Mouse (Mus musculus) lung, postnatal 0 days (tissue): Measurements from ENCODE around the gene Zfp217. TPM values are rescaled to one million over a fixed set of nuclear protein-coding genes. Genes with fewer than 3 reads are reported as not detected.

Experiments
- ATAC-seq: fragments of 200-750 bp; cut with Nextera tagmentation; 2 replicates; pipeline ENCODE4 v1.8.0; 2017; ENCODE audit warnings: moderate library complexity
- DNase-seq: peaks from one replicate; pipeline ENCODE4 v3.0.0-alpha.2; 2016; ENCODE audit warnings: low spot score
- H3K27ac ChIP-seq: fragments of 300-500 bp; sonication (generic); 2 replicates; pipeline ENCODE4 v1.5.1; 2014; ENCODE audit warnings: antibody characterized with exemption, mild to moderate bottlenecking, low read length, mixed read lengths
- H3K27me3 ChIP-seq: fragments of 300-500 bp; sonication (generic); replicated peaks from 2 replicates; pipeline ENCODE4 v1.6.1; 2014; ENCODE audit warnings: low read length, mixed read lengths; ENCODE audit not compliant: insufficient read depth
- H3K36me3 ChIP-seq: fragments of 300-500 bp; sonication (generic); 2 replicates; pipeline ENCODE4 v1.6.1; 2014; ENCODE audit warnings: low read length, mixed read lengths; ENCODE audit not compliant: insufficient read depth
- H3K4me1 ChIP-seq: fragments of 300-500 bp; sonication (generic); 2 replicates; pipeline ENCODE4 v1.6.1; 2014; ENCODE audit warnings: antibody characterized with exemption, low read depth, low read length, mixed read lengths; ENCODE audit not compliant: insufficient read depth
- H3K4me2 ChIP-seq: fragments of 300-500 bp; sonication (generic); replicated peaks from 2 replicates; pipeline ENCODE4 v1.6.1; 2014; ENCODE audit warnings: low read depth, mild to moderate bottlenecking, low read length, moderate library complexity, mixed read lengths
- H3K4me3 ChIP-seq: fragments of 300-500 bp; sonication (generic); 2 replicates; pipeline ENCODE4 v1.5.1; 2014; ENCODE audit warnings: low read depth, low read length
- H3K9ac ChIP-seq: fragments of 300-500 bp; sonication (generic); replicated peaks from 2 replicates; pipeline ENCODE4 v1.6.1; 2014; ENCODE audit warnings: low read depth, mild to moderate bottlenecking
- H3K9me3 ChIP-seq: fragments of 300-500 bp; sonication (generic); 2 replicates; pipeline ENCODE4 v1.6.1; 2016; ENCODE audit warnings: low read length, mixed read lengths
- CTCF ChIP-seq: IDR thresholded peaks from 2 replicates; pipeline ENCODE4 v1.5.1; 2016; ENCODE audit warnings: antibody characterized with exemption, mild to moderate bottlenecking
- EP300 ChIP-seq: IDR thresholded peaks from 2 replicates; pipeline ENCODE4 v1.6.1; 2016; ENCODE audit warnings: antibody characterized with exemption, mild to moderate bottlenecking, control low read depth
- WGBS: fragments of 180-500 bp; shearing (Covaris S2); extraction: QIAGEN DNeasy Blood & Tissue Kit; methylation state at CpG from one replicate; pipeline ENCODE4 v1.1.7; 2014; 5-methylcytosine and 5-hydroxymethylcytosine counted together
- polyA plus RNA-seq: library from polyadenylated mRNA; unstranded; fragments of >200 nt; fragmentation: Nextera tagmentation; extraction: Ambion mirVana; gene quantifications from 2 replicates; pipeline ENCODE4 v1.2.1, GENCODE M21; 2015

The Zfp217 gene
- polyA plus RNA-seq, 1 experiment from 2014 or later, result 4.4 TPM

DNA sequence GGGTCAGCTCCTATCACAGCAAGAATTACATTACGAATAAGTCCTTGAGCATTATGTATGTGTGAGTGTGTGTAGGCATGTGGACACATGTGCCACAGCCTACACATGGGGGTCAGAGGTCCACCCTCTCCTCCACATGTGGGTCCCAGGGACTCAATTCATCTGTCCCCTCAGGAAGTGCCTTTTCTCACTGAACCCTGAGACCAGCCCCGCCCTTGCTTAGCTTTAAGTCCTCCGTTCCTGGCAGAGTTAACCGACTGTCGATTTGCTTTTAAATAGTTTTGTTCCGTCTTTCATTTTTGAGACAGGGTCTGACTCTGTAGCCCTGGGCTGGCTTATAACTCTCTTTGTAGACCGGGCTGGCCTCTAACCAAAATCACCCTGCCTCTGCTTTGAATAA, 5.0 kb upstream of the Zfp217 start:
- TF ChIP-seq EP300, result no peak
- TF ChIP-seq CTCF, result no peak
- no peaks in the 10 kb centered on the region for H3K9me3 ChIP-seq
- DNase-seq, result peak; percentile 57
- no peaks in the 10 kb centered on the region for H3K36me3 ChIP-seq
- H3K9ac ChIP-seq, result peak overlapping the region; percentile 72; the same call in 1 of the 2 replicates
- H3K4me2 ChIP-seq, result peak overlapping the region; percentile 69
- H3K4me3 ChIP-seq, result peak overlapping the region; percentile 46
- peaks cover 17% of the 10 kb centered on the region; the same call in 1 of the 2 replicates for H3K4me1 ChIP-seq
- ATAC-seq, result no peak
- H3K27ac ChIP-seq, result peak overlapping the region; percentile 91
- H3K27me3 ChIP-seq, result no peaks in the 10 kb centered on the region
- WGBS, result 13% methylated on average over 7 of the region's 7 CpGs

DNA sequence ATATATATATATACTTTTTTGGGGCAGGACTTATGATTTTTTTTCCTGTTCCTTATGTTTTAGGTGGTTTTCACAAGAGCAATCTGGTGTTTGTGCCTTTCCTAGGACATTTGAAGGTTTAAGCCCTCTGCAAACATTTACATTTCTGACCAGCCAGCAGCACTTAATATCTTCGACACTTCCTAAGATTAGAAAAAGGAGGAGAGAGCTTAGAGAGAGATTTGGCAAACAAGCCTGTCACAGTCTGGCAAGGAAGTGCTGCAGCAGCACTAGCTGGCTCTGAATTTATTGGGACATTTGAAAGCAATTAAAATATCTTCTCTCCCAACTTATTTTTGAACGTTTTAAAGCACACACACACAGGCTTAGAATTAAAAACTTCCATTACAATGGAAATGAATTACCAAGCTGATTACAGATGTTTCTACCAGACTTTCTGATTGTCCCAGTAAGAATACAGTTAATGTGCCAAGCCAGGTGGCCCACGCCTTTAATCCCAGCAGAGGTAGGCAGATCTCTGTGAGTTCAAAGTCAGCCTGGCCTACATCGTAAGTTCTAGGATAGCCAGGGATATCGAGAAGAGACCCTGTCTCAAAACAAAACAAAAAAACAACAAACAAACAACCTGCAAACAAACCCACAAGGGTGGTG, 4.3 kb upstream of the Zfp217 start:
- Histone ChIP-seq H3K9ac (no peak overlapping the region), H3K27ac (peak overlapping the region; percentile 91), H3K4me3 (no peak overlapping the region), H3K9me3 (no peaks in the 10 kb centered on the region), H3K36me3 (no peaks in the 10 kb centered on the region), H3K4me1 (peaks cover 17% of the 10 kb centered on the region; the same call in 1 of the 2 replicates), H3K4me2 (no peak overlapping the region), H3K27me3 (no peaks in the 10 kb centered on the region)
- peak; percentile 81 for DNase-seq
- ATAC-seq, result no peak; the same call in 1 of the 2 replicates
- TF ChIP-seq EP300 (no peak), CTCF (no peak)
- WGBS, result 38% methylated on average over 5 of the region's 5 CpGs

DNA sequence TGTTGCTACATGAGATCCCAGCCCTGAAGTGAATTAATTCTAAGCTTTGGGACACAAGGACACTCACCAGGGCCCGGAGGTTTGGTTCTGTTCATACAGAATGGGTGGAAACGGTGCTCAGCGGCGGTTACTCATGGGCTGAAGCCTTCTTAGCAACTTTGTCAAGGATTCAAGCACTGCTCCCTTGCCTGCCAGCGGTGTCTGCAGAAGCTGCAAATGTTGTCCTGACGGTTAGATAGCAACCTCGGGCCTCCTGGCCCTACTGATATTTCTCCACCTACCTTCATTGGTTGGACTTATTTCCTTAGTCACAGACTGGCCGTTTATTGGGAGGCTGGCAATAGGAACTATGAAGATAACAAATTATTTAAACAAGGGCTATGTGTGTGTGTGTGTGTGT, 3.6 kb upstream of the Zfp217 start:
- Histone ChIP-seq H3K27ac (peak overlapping the region; percentile 4; the same call in 1 of the 2 replicates), H3K4me1 (peaks cover 17% of the 10 kb centered on the region; the same call in 1 of the 2 replicates)

DNA sequence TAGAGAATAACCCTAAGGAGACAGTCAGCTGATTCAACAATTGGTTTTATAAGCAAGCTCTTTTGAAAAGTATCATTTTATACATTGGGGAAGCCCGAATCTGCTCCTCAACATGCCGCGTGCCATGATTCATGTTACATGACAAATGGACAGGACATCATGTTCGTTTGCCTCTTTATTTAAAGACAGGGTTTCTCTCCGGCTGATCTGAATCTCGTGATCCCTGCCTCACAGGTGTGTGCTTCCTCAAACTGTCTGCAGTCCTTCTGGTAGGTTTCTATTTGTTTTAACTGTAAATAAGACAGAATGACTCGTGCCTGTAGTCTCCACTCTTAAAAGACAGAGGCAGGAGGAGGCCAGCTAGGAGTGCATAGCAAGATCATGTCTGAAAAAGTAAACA, 925 bp upstream of the Zfp217 start:
- no peak overlapping the region for H3K4me2 ChIP-seq
- peaks cover 12% of the 10 kb centered on the region; the same call in 1 of the 2 replicates for H3K4me1 ChIP-seq
- H3K36me3 ChIP-seq, result no peaks in the 10 kb centered on the region
- DNase-seq, result no peak
- ATAC-seq, result no peak
- 47% methylated on average over 7 of the region's 7 CpGs for WGBS
- no peak for TF ChIP-seq CTCF
- no peak for TF ChIP-seq EP300
- H3K27ac ChIP-seq, result peak overlapping the region; percentile 69; the same call in 1 of the 2 replicates
- no peaks in the 10 kb centered on the region for H3K27me3 ChIP-seq
- H3K9ac ChIP-seq, result no peak overlapping the region
- H3K9me3 ChIP-seq, result no peaks in the 10 kb centered on the region
- H3K4me3 ChIP-seq, result no peak overlapping the region

More for the DNA sequence above, 3.6 kb upstream of the Zfp217 start:
- no peak overlapping the region for H3K4me2 ChIP-seq
- no peaks in the 10 kb centered on the region for H3K27me3 ChIP-seq
- H3K4me3 ChIP-seq, result no peak overlapping the region
- WGBS, result 50% methylated on average over 8 of the region's 8 CpGs
- no peak for TF ChIP-seq EP300
- TF ChIP-seq CTCF, result no peak
- ATAC-seq, result no peak
- no peaks in the 10 kb centered on the region for H3K9me3 ChIP-seq
- no peak for DNase-seq
- H3K36me3 ChIP-seq, result no peaks in the 10 kb centered on the region
- no peak overlapping the region for H3K9ac ChIP-seq

DNA sequence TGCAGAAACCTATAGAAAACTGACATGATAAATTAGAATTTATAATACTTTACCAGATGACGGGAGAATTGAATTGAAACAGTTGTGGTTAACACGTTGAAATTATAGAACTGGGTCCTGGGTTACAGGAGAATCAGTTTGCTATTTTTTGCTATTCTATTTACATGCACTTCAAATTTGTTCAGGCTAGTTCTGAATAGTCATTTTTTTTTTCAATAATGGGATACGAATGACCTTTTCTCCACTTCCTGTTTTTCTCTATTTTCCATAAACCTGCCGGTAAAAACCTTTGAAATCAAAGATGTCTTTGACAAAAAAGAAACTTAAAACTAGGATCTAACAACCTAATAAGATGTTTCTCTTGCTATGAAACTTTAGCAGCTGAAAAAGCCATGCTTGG, 733 bp downstream of the Zfp217 start:
- Histone ChIP-seq H3K9ac (no peak overlapping the region), H3K9me3 (no peaks in the 10 kb centered on the region), H3K27me3 (no peaks in the 10 kb centered on the region), H3K4me2 (peak overlapping the region; percentile 40), H3K36me3 (no peaks in the 10 kb centered on the region), H3K4me3 (0 out of 2 replicates have a peak overlapping the region, but pooled peaks have one; percentile 6), H3K27ac (peak overlapping the region; percentile 69), H3K4me1 (peaks cover 3% of the 10 kb centered on the region; the same call in 1 of the 2 replicates)
- DNase-seq (no peak), ATAC-seq (no peak)
- TF ChIP-seq CTCF, result no peak
- no peak for TF ChIP-seq EP300
- WGBS, result 50% methylated on average over 4 of the region's 4 CpGs

DNA sequence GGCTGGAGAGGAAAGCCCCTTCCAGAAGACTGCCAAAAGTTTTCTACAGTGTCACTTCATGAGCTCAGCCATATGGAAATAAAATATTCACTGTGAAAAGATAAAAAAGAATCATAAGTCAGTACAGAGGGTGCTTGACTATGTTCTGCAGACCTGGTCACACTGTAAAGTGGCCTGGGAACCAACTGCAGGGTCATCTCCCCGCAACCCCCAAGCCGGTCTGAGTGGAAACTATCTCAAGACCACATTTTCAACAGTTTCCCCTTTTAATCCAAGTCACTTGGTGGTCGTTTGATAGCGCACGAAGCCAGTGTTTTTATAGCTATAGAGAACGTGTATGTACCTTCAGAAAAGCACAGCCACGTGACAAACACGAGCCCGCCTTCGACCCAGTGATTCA, 3.6 kb downstream of the Zfp217 start:
- Histone ChIP-seq H3K4me1 (peaks cover 3% of the 10 kb centered on the region; the same call in 1 of the 2 replicates), H3K4me2 (no peak overlapping the region), H3K4me3 (no peak overlapping the region), H3K27ac (no peak overlapping the region), H3K9me3 (no peaks in the 10 kb centered on the region), H3K36me3 (no peaks in the 10 kb centered on the region), H3K9ac (no peak overlapping the region), H3K27me3 (no peaks in the 10 kb centered on the region)
- ATAC-seq (no peak), DNase-seq (no peak)
- TF ChIP-seq EP300 (no peak), CTCF (no peak)
- WGBS, result 69% methylated on average over 10 of the region's 10 CpGs
